In the genomic region with DNA sequence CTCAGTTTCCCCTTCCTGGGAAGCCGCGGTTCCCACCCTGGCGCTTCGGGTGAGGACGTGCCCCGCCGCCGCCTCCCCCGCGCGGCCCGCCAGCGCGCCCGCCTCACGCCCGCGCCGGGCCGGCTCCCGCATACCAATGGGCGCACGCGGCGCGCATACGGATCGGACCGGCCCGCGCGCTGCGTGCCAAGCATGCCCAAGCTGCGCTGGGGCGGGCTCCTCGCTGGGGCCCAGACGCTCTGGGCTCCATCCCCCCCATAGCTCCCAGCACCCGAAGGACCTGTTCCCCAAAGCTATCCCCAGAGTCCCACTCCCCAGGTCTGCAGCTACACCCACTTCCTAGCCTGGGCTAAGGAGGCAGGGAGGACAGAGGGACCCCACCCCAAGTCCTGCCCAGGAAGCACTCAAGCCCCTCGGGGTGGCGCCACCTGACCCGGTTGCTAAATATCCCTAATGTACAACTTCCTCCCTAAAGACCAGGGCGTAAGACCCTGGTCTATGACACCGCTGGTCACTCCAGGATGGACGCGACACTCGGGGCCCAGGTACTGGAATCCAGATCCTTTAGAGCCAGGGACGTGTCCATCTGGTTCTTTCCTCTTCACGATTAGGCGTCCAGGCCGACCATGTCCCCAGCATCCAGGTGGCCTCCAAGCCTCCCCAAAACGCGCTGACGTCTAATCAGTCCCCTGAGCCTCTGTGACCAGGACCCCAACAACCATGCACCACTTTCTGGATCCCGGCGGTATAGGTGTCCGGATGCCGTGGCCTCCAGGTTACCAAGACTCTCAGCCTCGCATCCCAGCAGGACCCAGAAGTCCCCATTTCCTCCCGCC, we compare ENCODE assay signal across 8 mouse cellular contexts. TPM values are rescaled to one million over a fixed set of nuclear protein-coding genes. Genes with fewer than 3 reads are reported as not detected.
DNase-seq lines count a peak whose midpoint lies in the region; ATAC-seq and TF ChIP-seq lines count a peak whose summit lies in the region.

No protein-coding gene starts in this region.

- TF ChIP-seq CTCF in kidney, adult 2 months (conservative IDR thresholded peaks at IDR 0.05; ENCODE audit: insufficient read depth, insufficient read length, low read depth, low read length) = no peak

- no peaks in the 10 kb centered on the region for H3K36me3 ChIP-seq in kidney, embryonic 15.5 days
- H3K36me3 ChIP-seq in kidney, adult 2 months (ENCODE audit: control insufficient read depth, insufficient read depth, low read length) = no peaks in the 10 kb centered on the region
- H3K36me3 ChIP-seq in embryonic facial prominence, embryonic 13.5 days = no peaks in the 10 kb centered on the region
- no peaks in the 10 kb centered on the region for H3K36me3 ChIP-seq in intestine, embryonic 14.5 days (ENCODE audit: control insufficient read depth, insufficient read depth, low read length)
- no peaks in the 10 kb centered on the region for H3K36me3 ChIP-seq in midbrain, embryonic 16.5 days (ENCODE audit: control insufficient read depth, insufficient read depth, low read length)

- no peak overlapping the region for H3K27ac ChIP-seq in kidney, embryonic 15.5 days
- no peak overlapping the region for H3K27ac ChIP-seq in kidney, adult 2 months (ENCODE audit: insufficient read depth, low read depth, low read length)
- no peak overlapping the region for H3K27ac ChIP-seq in embryonic facial prominence, embryonic 13.5 days
- no peak overlapping the region for H3K27ac ChIP-seq in intestine, embryonic 14.5 days (ENCODE audit: low read depth)
- H3K27ac ChIP-seq in midbrain, embryonic 16.5 days (ENCODE audit: low read length) = no peak overlapping the region

- H3K27me3 ChIP-seq in kidney, embryonic 15.5 days = peaks cover 67% of the 10 kb centered on the region
- peaks cover 5% of the 10 kb centered on the region for H3K27me3 ChIP-seq in kidney, adult 2 months (replicated peaks; ENCODE audit: control insufficient read depth, insufficient read depth, low read length)
- peaks cover 73% of the 10 kb centered on the region for H3K27me3 ChIP-seq in embryonic facial prominence, embryonic 13.5 days
- peaks cover 69% of the 10 kb centered on the region for H3K27me3 ChIP-seq in intestine, embryonic 14.5 days (replicated peaks; ENCODE audit: control insufficient read depth, insufficient read depth, low read length)
- H3K27me3 ChIP-seq in midbrain, embryonic 16.5 days (ENCODE audit: control insufficient read depth, insufficient read depth, low read depth, low read length) = peaks cover 57% of the 10 kb centered on the region

- no peak overlapping the region for H3K9ac ChIP-seq in kidney, embryonic 15.5 days
- 0 out of 2 replicates have a peak overlapping the region, but pooled peaks have one; percentile 40 for H3K9ac ChIP-seq in embryonic facial prominence, embryonic 13.5 days
- no peak overlapping the region for H3K9ac ChIP-seq in intestine, embryonic 14.5 days (ENCODE audit: low read length)
- peak overlapping the region; percentile 44 for H3K9ac ChIP-seq in midbrain, embryonic 16.5 days (ENCODE audit: low read depth, low read length)

- under 1% methylated on average over 52 of the region's 59 CpGs for WGBS in kidney, embryonic 15.5 days
- WGBS in kidney, adult 2 months = 2% methylated on average over 59 of the region's 59 CpGs
- under 1% methylated on average over 59 of the region's 59 CpGs for WGBS in embryonic facial prominence, embryonic 13.5 days
- WGBS in intestine, embryonic 14.5 days = 2% methylated on average over 39 of the region's 59 CpGs
- 2% methylated on average over 40 of the region's 59 CpGs for WGBS in midbrain, embryonic 16.5 days

- DNase-seq in kidney, adult 2 months = no peak
- no peak for DNase-seq in intestine, embryonic 14.5 days (ENCODE audit: low spot score)
- no peak for DNase-seq in left cerebral cortex, adult 9 months (ENCODE audit: low spot score in 2 of 2)
- DNase-seq in ovary, adult 18-20 months (ENCODE audit: low spot score) = no peak
- no peak for DNase-seq in left cerebral cortex, postnatal 14 days (ENCODE audit: low spot score in 2 of 2)

- H3K4me1 ChIP-seq in kidney, embryonic 15.5 days = peaks cover 31% of the 10 kb centered on the region
- no peaks in the 10 kb centered on the region for H3K4me1 ChIP-seq in kidney, adult 2 months (ENCODE audit: control insufficient read depth, insufficient read depth, low read length)
- peaks cover 17% of the 10 kb centered on the region for H3K4me1 ChIP-seq in embryonic facial prominence, embryonic 13.5 days
- H3K4me1 ChIP-seq in intestine, embryonic 14.5 days (replicated peaks; ENCODE audit: control insufficient read depth, insufficient read depth, low read length) = peaks cover 11% of the 10 kb centered on the region; the same call in 1 of the 2 replicates
- peaks cover 15% of the 10 kb centered on the region for H3K4me1 ChIP-seq in midbrain, embryonic 16.5 days (ENCODE audit: control insufficient read depth, insufficient read depth, low read length)

- intact Hi-C loops in left cerebral cortex, postnatal 14 days (cut with DNase I) = no loop called here

- peak overlapping the region; percentile 43 for H3K4me3 ChIP-seq in kidney, embryonic 15.5 days (replicated peaks)
- H3K4me3 ChIP-seq in kidney, adult 2 months (ENCODE audit: insufficient read depth, low read depth, low read length) = no peak overlapping the region
- H3K4me3 ChIP-seq in embryonic facial prominence, embryonic 13.5 days = peak overlapping the region; percentile 33
- peak overlapping the region; percentile 32 for H3K4me3 ChIP-seq in intestine, embryonic 14.5 days (ENCODE audit: low read depth, low read length)
- peak overlapping the region; percentile 39 for H3K4me3 ChIP-seq in midbrain, embryonic 16.5 days (ENCODE audit: low read depth, low read length)

- peak overlapping the region; percentile 69 for H3K4me2 ChIP-seq in kidney, embryonic 15.5 days
- peak overlapping the region; percentile 54 for H3K4me2 ChIP-seq in embryonic facial prominence, embryonic 13.5 days
- H3K4me2 ChIP-seq in intestine, embryonic 14.5 days (ENCODE audit: low read length) = peak overlapping the region; percentile 50
- peak overlapping the region; percentile 70 for H3K4me2 ChIP-seq in midbrain, embryonic 16.5 days (ENCODE audit: low read length)

- H3K9me3 ChIP-seq in kidney, embryonic 15.5 days (replicated peaks) = no peaks in the 10 kb centered on the region
- peaks cover 4% of the 10 kb centered on the region; the same call in 1 of the 2 replicates for H3K9me3 ChIP-seq in embryonic facial prominence, embryonic 13.5 days
- no peaks in the 10 kb centered on the region for H3K9me3 ChIP-seq in intestine, embryonic 14.5 days (ENCODE audit: control insufficient read depth, low read length)
- no peaks in the 10 kb centered on the region for H3K9me3 ChIP-seq in midbrain, embryonic 16.5 days (replicated peaks; ENCODE audit: control insufficient read depth, low read length, poor library complexity, severe bottlenecking)

- no peak for TF ChIP-seq POLR2A in kidney, adult 2 months (IDR thresholded peaks at IDR 0.05; ENCODE audit: low read depth, low read length)

- ATAC-seq in kidney, embryonic 15.5 days (replicated peaks; ENCODE audit: low FRiP score) = peak; percentile 24; the same call in 1 of the 2 replicates
- ATAC-seq in embryonic facial prominence, embryonic 13.5 days (ENCODE audit: insufficient number of reproducible peaks, insufficient read depth, low FRiP score, low TSS enrichment, low read depth) = no peak
- 0 out of 2 replicates have a peak, but pooled peaks have one; percentile 24 for ATAC-seq in intestine, embryonic 14.5 days (replicated peaks; ENCODE audit: low FRiP score, low TSS enrichment, low read depth)
- ATAC-seq in midbrain, embryonic 16.5 days = peak; percentile 46; the same call in 1 of the 2 replicates

RNA-seq across cellular contexts. Expression of gene Npas1, which starts 1.5 kb away (rescaled TPM):
- 0.38 and 0.51 TPM in 2 replicates for polyA plus RNA-seq in kidney, embryonic 15.5 days (2015; fragmentation: Nextera tagmentation; extraction: Ambion mirVana)
- not detected in 2 replicates for polyA plus RNA-seq in kidney, adult 2 months (2012; rRNA removed)
- 0.42 and 0.61 TPM in 2 replicates for polyA plus RNA-seq in embryonic facial prominence, embryonic 13.5 days (2015; fragmentation: Nextera tagmentation; extraction: Ambion mirVana)
- 0.07 and 0.15 TPM in 2 replicates for polyA plus RNA-seq in intestine, embryonic 14.5 days (2014; fragmentation: Nextera tagmentation; extraction: Ambion mirVana)
- 4.2 and 6.4 TPM in 2 replicates for polyA plus RNA-seq in midbrain, embryonic 16.5 days (2015; fragmentation: Nextera tagmentation; extraction: Ambion mirVana)
- total RNA-seq in left cerebral cortex, postnatal 14 days (2021) = 10 to 100 TPM; 13.4 to 14.8 TPM

RNA-seq across cellular contexts. Expression of gene Tmem160, which starts 23.4 kb away (rescaled TPM):
- polyA plus RNA-seq in kidney, embryonic 15.5 days (2015; fragmentation: Nextera tagmentation; extraction: Ambion mirVana) = 51.0 and 55.9 TPM in 2 replicates
- polyA plus RNA-seq in kidney, adult 2 months (2012; rRNA removed) = 112 and 125 TPM in 2 replicates
- polyA plus RNA-seq in embryonic facial prominence, embryonic 13.5 days (2015; fragmentation: Nextera tagmentation; extraction: Ambion mirVana) = 46.6 and 52.1 TPM in 2 replicates
- polyA plus RNA-seq in intestine, embryonic 14.5 days (2014; fragmentation: Nextera tagmentation; extraction: Ambion mirVana) = 54.1 and 67.2 TPM in 2 replicates
- 66.9 and 75.6 TPM in 2 replicates for polyA plus RNA-seq in midbrain, embryonic 16.5 days (2015; fragmentation: Nextera tagmentation; extraction: Ambion mirVana)
- total RNA-seq in left cerebral cortex, postnatal 14 days (2021) = 10 to 100 TPM; 90.4 to 90.8 TPM

Comparison
In these comparisons a context has a peak if more than half of its experiments do, and no peak if none do; other contexts are left out.
1. H3K9ac ChIP-seq: peak in embryonic facial prominence, embryonic 13.5 days (single experiment) and midbrain, embryonic 16.5 days (single experiment); none in kidney, embryonic 15.5 days (single experiment) and intestine, embryonic 14.5 days (single experiment).
2. Peak in every context shown above with its lines, with median percentiles within 50 percentile points of each other: H3K4me2 ChIP-seq.